Comparison of ENCODE assay signal across 20 mouse cellular contexts in the genomic region with DNA sequence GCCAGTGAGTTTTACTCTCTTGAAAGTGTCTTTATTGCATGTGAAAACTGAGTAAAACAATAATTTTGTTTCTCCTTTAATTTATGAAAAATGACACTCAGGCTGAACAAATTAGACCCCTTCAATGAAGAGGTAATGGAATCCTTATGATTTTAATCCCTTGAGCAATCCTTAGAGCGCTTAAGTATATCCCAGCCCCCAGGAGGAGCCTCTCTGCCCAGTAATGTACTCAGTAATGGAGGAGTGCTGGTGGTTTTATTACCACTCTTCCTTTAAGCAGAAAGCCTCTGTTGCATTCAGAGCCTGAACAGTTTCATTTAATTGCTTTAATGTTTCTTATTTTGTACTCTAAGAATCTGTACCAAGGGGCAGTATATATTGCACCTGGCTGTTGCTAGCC.
"Had no signal": no experiment of that assay in that cellular context is flagged by ENCODE, and none has a peak within 500 bp of the region (broad histone marks: within the 10 kb centered on the region; RNA-seq: fewer than 3 reads in every experiment).

No protein-coding gene starts in this region.

- DNase-seq: kidney, postnatal 25 days; layer of hippocampus, adult 9-11 months; liver; lung, adult 18-20 months; lung, postnatal 10 days; lung, postnatal 36 days; thymus, adult 18-20 months; thymus, postnatal 36 days had no signal

- ATAC-seq: liver, embryonic 12.5 days; midbrain, embryonic 13.5 days; midbrain, embryonic 16.5 days had no signal

- H3K27ac ChIP-seq: kidney, postnatal 0 days; layer of hippocampus, adult 2 months; limb, embryonic 10.5 days; limb, embryonic 13.5 days; liver, embryonic 12.5 days; liver, embryonic 15.5 days; lung, embryonic 15.5 days; midbrain, embryonic 10.5 days; midbrain, embryonic 13.5 days had no signal

- H3K9ac ChIP-seq: limb, embryonic 13.5 days; liver, embryonic 12.5 days; liver, embryonic 15.5 days; lung, embryonic 15.5 days; midbrain, embryonic 13.5 days had no signal

- H3K27me3 ChIP-seq: limb, embryonic 13.5 days; liver, embryonic 12.5 days; liver, embryonic 15.5 days; lung, embryonic 15.5 days; megakaryocyte, embryonic 14.5 days; midbrain, embryonic 13.5 days had no signal

- H3K4me2 ChIP-seq: limb, embryonic 13.5 days; liver, embryonic 12.5 days; liver, embryonic 15.5 days; lung, embryonic 15.5 days; midbrain, embryonic 13.5 days had no signal

- H3K4me1 ChIP-seq: midbrain, embryonic 10.5 days; midbrain, embryonic 13.5 days had no signal

- H3K4me3 ChIP-seq: layer of hippocampus, adult 2 months; limb, embryonic 10.5 days; limb, embryonic 13.5 days; liver, embryonic 12.5 days; liver, embryonic 15.5 days; lung, embryonic 15.5 days; megakaryocyte, embryonic 14.5 days; midbrain, embryonic 10.5 days; midbrain, embryonic 13.5 days; myocyte had no signal

- H3K9me3 ChIP-seq: limb, embryonic 10.5 days; limb, embryonic 13.5 days; liver, embryonic 12.5 days; liver, embryonic 15.5 days; lung, embryonic 15.5 days; megakaryocyte, embryonic 14.5 days; midbrain, embryonic 10.5 days; midbrain, embryonic 13.5 days had no signal
